Mouse (Mus musculus): ENCODE measurements around the gene Rbks. TPM values are rescaled to one million over a fixed set of nuclear protein-coding genes. Genes with fewer than 3 reads are reported as not detected.

Rbks gene
- polyA plus RNA-seq, 1 experiment from 2014 or later: 9.8 TPM

DNA sequence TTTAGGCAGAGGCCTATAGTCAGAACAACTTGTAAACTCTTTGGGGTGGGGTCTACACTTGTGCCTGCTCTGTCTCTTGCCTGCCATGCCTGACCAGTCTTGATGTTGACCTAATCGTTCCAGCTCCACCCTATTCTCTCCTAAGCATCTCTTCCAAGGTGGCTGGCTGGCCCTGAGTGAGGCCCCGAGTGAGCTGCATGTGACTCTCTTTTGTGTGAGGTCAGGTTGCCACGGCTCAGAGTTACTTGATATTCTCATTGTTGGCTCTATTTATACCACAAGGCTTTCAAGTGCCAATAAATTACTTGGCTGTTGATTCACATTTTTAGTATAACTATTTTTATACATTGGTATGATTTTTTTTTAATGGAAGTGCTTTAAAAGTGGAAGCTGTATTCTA, 70.3 kb downstream of the Rbks start:
- H3K9me3 ChIP-seq (ENCODE audit: low read length): no peaks in the 10 kb centered on the region
- H3K4me1 ChIP-seq (ENCODE audit: insufficient read depth, low read depth, low read length): no peaks in the 10 kb centered on the region
- TF ChIP-seq CTCF (IDR thresholded peaks at IDR 0.05) (no peak), EP300 (IDR thresholded peaks at IDR 0.05) (no peak)
- H3K27ac ChIP-seq (ENCODE audit: low read length): no peak overlapping the region
- H3K36me3 ChIP-seq (ENCODE audit: insufficient read depth, low read length): no peaks in the 10 kb centered on the region
- no peak overlapping the region for H3K4me2 ChIP-seq (replicated peaks; ENCODE audit: low read depth, low read length)
- ATAC-seq: no peak
- DNase-seq (ENCODE audit: low spot score): peak; percentile 24
- no peak overlapping the region for H3K4me3 ChIP-seq (ENCODE audit: low read depth, low read length)
- H3K27me3 ChIP-seq (replicated peaks; ENCODE audit: insufficient read depth, low read length): no peaks in the 10 kb centered on the region
- H3K9ac ChIP-seq (replicated peaks; ENCODE audit: low read depth): no peak overlapping the region
- WGBS: 40% methylated on average over 3 of the region's 3 CpGs

DNA sequence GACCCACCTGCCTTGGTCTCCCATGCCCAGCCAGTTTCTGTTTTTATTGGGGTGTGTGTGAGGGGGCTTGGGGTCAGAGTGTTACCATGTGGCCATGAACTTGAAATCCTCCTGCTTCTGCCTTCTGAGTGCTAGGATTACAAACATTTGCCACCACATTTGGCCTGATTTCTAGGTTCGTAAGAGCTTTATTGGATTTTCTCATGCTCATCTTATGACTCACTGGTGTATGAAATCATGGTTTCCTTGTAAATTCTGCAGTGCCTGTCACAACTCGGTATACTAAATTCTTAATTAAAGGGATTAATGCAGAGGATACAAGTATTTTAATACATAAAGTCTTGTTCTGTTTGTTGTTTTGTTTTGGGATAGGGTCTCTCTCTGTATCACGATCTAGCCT, 77.1 kb downstream of the Rbks start:
- no peaks in the 10 kb centered on the region for H3K4me1 ChIP-seq (ENCODE audit: insufficient read depth, low read depth, low read length)
- H3K9ac ChIP-seq (replicated peaks; ENCODE audit: low read depth): no peak overlapping the region
- no peak for TF ChIP-seq CTCF (IDR thresholded peaks at IDR 0.05)
- no peak for TF ChIP-seq EP300 (IDR thresholded peaks at IDR 0.05)
- H3K9me3 ChIP-seq (ENCODE audit: low read length): no peaks in the 10 kb centered on the region
- no peaks in the 10 kb centered on the region for H3K27me3 ChIP-seq (replicated peaks; ENCODE audit: insufficient read depth, low read length)
- H3K4me3 ChIP-seq (ENCODE audit: low read depth, low read length): no peak overlapping the region
- H3K36me3 ChIP-seq (ENCODE audit: insufficient read depth, low read length): peaks cover 11% of the 10 kb centered on the region
- 91% methylated on average over 3 of the region's 3 CpGs for WGBS
- no peak overlapping the region for H3K27ac ChIP-seq (ENCODE audit: low read length)
- DNase-seq (ENCODE audit: low spot score) (no peak), ATAC-seq (no peak)
- no peak overlapping the region for H3K4me2 ChIP-seq (replicated peaks; ENCODE audit: low read depth, low read length)

DNA sequence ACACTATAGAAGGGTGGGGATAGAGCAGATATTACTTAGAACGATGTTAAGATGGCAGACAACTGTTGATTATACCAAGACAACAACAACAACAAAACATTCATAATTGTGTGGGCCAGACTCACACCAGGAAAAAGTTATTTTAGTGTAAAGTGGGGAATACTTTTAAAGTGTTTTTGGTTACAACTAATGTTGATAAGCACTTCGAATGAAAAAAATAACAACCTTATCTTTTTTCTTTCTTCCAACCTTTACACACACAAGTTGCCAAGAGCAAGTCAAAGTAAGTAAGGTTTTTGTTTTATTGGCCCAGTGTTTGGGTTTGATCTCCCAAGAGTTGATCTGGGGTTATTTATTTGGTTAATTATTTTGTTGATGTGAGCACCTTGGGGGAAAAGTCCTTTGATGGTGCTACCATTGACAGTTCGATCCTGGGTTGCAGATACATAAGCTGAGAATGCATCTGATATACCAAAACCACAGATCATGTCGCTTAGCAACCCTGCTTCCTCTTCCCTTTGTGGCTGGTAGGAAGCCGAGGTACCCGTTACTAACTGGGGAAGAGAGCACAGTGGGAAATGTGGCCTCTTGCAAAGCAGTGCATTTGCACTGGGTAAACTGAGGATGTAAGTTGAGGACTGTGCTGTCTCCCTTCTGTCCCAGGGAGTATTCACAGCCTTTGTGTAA, 82.9 kb downstream of the Rbks start:
- peak overlapping the region; percentile 93 for H3K27ac ChIP-seq (ENCODE audit: low read length)
- H3K4me3 ChIP-seq (ENCODE audit: low read depth, low read length): peak overlapping the region; percentile 59
- no peaks in the 10 kb centered on the region for H3K27me3 ChIP-seq (replicated peaks; ENCODE audit: insufficient read depth, low read length)
- peaks cover 11% of the 10 kb centered on the region for H3K36me3 ChIP-seq (ENCODE audit: insufficient read depth, low read length)
- H3K4me1 ChIP-seq (ENCODE audit: insufficient read depth, low read depth, low read length): peaks cover 6% of the 10 kb centered on the region; the same call in 1 of the 2 replicates
- TF ChIP-seq CTCF (IDR thresholded peaks at IDR 0.05) (no peak), EP300 (IDR thresholded peaks at IDR 0.05) (no peak)
- peak overlapping the region; percentile 53 for H3K4me2 ChIP-seq (replicated peaks; ENCODE audit: low read depth, low read length)
- 42% methylated on average over 6 of the region's 6 CpGs for WGBS
- no peak for ATAC-seq
- H3K9ac ChIP-seq (replicated peaks; ENCODE audit: low read depth): peak overlapping the region; percentile 67
- H3K9me3 ChIP-seq (ENCODE audit: low read length): no peaks in the 10 kb centered on the region
- no peak for DNase-seq (ENCODE audit: low spot score)

DNA sequence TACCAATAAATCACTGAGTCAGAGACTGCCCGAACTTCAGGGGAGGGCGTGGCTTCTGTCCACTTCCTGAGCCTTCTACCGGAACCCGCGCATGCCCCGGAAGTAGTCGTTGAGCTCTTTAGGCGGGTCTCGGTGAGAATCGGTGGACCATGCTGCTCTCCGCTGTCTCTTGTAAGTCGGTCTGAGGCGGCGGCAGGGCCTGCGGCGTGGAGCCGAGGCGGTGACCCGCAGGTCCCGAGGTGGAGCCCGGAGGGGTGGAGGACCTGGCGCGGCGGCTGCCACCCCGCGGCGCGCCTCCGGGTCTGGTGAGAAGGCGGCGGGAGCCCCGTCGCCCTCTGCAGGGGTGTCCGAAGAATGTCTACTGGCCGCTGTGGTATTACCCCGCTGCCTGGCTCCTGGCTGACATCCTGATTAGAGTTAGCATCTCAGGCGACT, 83.6 kb downstream of the Rbks start:
- ATAC-seq (peak; percentile 93), DNase-seq (ENCODE audit: low spot score) (peak; percentile 94)
- WGBS: under 1% methylated on average over 37 of the region's 37 CpGs
- Histone ChIP-seq H3K4me3 (ENCODE audit: low read depth, low read length) (peak overlapping the region; percentile 59), H3K27me3 (replicated peaks; ENCODE audit: insufficient read depth, low read length) (no peaks in the 10 kb centered on the region), H3K4me2 (replicated peaks; ENCODE audit: low read depth, low read length) (peak overlapping the region; percentile 53), H3K9ac (replicated peaks; ENCODE audit: low read depth) (peak overlapping the region; percentile 67), H3K27ac (ENCODE audit: low read length) (peak overlapping the region; percentile 93), H3K9me3 (ENCODE audit: low read length) (no peaks in the 10 kb centered on the region), H3K4me1 (ENCODE audit: insufficient read depth, low read depth, low read length) (peaks cover 6% of the 10 kb centered on the region; the same call in 1 of the 2 replicates), H3K36me3 (ENCODE audit: insufficient read depth, low read length) (peaks cover 11% of the 10 kb centered on the region)
- TF ChIP-seq CTCF (IDR thresholded peaks at IDR 0.05) (peak; percentile 71), EP300 (IDR thresholded peaks at IDR 0.05) (no peak)

DNA sequence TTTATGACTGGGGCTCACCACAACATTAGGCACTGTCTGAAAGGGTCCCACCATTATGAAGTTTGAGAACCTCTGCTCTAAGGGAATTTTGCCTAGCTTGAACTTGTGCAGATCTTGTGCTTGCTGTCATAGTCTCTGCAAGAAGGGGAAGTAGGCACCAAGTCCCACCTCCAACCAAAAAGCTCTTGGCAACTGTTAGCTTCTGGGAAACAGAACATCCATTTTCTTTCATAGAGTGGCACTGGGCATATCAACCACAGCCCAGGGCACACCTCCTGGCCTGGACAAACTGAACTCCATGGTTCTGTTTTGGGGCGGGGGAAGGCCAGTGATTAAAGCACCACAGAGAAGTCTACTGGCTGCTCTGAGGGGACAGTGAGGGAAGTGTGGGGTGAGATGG, 86.2 kb downstream of the Rbks start:
- no peak overlapping the region for H3K4me2 ChIP-seq (replicated peaks; ENCODE audit: low read depth, low read length)
- 0 out of 2 replicates have a peak, but pooled peaks cover 3% of the 10 kb centered on the region for H3K36me3 ChIP-seq (ENCODE audit: insufficient read depth, low read length)
- 95% methylated on average over 1 of the region's 1 CpGs for WGBS
- TF ChIP-seq EP300 (IDR thresholded peaks at IDR 0.05) (no peak), CTCF (IDR thresholded peaks at IDR 0.05) (no peak)
- no peak overlapping the region for H3K4me3 ChIP-seq (ENCODE audit: low read depth, low read length)
- peaks cover 6% of the 10 kb centered on the region; the same call in 1 of the 2 replicates for H3K4me1 ChIP-seq (ENCODE audit: insufficient read depth, low read depth, low read length)
- H3K9me3 ChIP-seq (ENCODE audit: low read length): no peaks in the 10 kb centered on the region
- no peaks in the 10 kb centered on the region for H3K27me3 ChIP-seq (replicated peaks; ENCODE audit: insufficient read depth, low read length)
- no peak for ATAC-seq
- peak overlapping the region; percentile 58; the same call in 1 of the 2 replicates for H3K27ac ChIP-seq (ENCODE audit: low read length)
- no peak overlapping the region for H3K9ac ChIP-seq (replicated peaks; ENCODE audit: low read depth)
- DNase-seq (ENCODE audit: low spot score): peak; percentile 24

DNA sequence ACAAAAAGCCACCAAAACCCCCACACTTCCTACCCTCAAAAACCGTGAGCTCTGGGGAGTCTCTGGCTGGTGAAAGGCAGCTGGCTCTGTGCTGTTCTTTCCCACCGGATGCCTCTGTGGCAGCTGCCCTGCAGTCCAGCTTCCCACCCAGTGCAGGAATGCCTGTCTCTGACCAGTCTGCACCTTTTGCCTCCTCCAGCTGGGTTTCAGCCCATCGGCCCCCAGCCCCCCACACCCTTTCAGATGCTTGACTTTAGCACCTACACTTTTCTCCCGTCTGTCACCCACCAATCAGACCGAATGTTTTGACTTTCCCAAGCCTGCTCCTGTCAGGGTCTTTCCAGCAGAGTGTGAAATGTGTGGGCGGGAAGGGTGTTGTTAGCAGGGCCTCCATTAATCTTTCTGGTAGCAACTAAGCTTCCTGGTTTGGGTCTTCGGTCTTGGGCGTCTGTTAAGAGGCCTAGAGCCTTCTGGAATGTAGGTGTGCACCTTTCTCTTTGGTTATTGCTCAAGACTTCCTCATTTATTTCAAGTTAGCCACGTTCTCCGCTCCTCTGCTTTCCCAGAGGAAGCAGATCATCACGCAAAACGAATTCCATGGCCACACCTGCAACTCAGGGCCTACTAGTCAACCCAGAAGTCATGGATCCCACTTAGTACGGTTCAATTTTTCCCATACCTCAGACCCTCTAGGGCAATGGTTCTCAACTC, 86.9 kb downstream of the Rbks start:
- Histone ChIP-seq H3K4me3 (ENCODE audit: low read depth, low read length) (no peak overlapping the region), H3K4me1 (ENCODE audit: insufficient read depth, low read depth, low read length) (peaks cover 6% of the 10 kb centered on the region; the same call in 1 of the 2 replicates), H3K36me3 (ENCODE audit: insufficient read depth, low read length) (no peaks in the 10 kb centered on the region), H3K9ac (replicated peaks; ENCODE audit: low read depth) (no peak overlapping the region), H3K9me3 (ENCODE audit: low read length) (no peaks in the 10 kb centered on the region), H3K4me2 (replicated peaks; ENCODE audit: low read depth, low read length) (no peak overlapping the region), H3K27ac (ENCODE audit: low read length) (peak overlapping the region; percentile 68; the same call in 1 of the 2 replicates), H3K27me3 (replicated peaks; ENCODE audit: insufficient read depth, low read length) (no peaks in the 10 kb centered on the region)
- 43% methylated on average over 13 of the region's 13 CpGs for WGBS
- TF ChIP-seq EP300 (IDR thresholded peaks at IDR 0.05): peak; percentile 65; the same call in 1 of the 2 replicates
- no peak for TF ChIP-seq CTCF (IDR thresholded peaks at IDR 0.05)
- ATAC-seq (peak; percentile 54), DNase-seq (ENCODE audit: low spot score) (peak; percentile 85)
